Mouse (Mus musculus) small intestine, adult 2 months (tissue): ENCODE results near the gene Arih2.

Source experiments
- CTCF ChIP-seq: fragments of 200-500 bp; IDR thresholded peaks from 2 replicates; pipeline ENCODE4 v1.5.1; 2012; ENCODE audit warnings: low read depth, mild to moderate bottlenecking, control low read depth, inconsistent platforms, low read length, moderate library complexity, mixed read lengths; ENCODE audit not compliant: insufficient replicate concordance, insufficient read length; ENCODE audit errors: extremely low read depth
- POLR2A ChIP-seq: fragments of 200-500 bp; IDR thresholded peaks from 2 replicates; pipeline ENCODE4 v1.6.1; 2012; ENCODE audit warnings: low read depth, mild to moderate bottlenecking, control low read depth, inconsistent platforms, low read length, moderate library complexity

DNA sequence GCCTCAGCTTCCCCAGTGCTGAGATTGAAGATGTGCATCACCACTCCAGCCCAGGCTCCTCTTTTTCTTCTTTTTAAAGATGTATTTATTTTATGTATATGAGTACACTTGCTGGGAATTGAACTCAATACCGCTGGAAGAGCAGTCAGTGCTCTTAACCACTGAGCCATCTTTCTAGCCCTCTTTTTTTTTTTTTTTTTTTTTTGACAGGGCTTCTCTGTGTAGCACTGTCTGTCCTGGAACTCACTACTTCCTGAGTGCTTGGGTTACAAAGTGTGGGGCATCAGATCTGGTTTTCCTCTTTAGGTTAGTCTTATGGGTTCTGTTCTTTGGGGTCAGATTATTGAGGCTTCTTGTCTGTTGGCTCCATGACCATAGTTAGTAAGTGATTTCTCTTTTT lies 45.3 kb upstream of the Arih2 start:
- TF ChIP-seq CTCF = no peak
- no peak for TF ChIP-seq POLR2A
